Mouse (Mus musculus) heart, adult 18-20 months (tissue): ENCODE measurements at regions not wholly inside any gene's neighbourhood (a gene's known extent, or its start where the extent isn't known, plus 50 kb on each side); places are given as distances from the start of the nearest gene placed in this dataset.
"Not testable (repeated sequence)": the region's sequence is repeated elsewhere in the genome, so short reads cannot be mapped to it uniquely, and the experiment has no call there.

ENCODE experiments used
- DNase-seq, 2 experiments: peaks; one replicate each; pipeline ENCODE4 v3.0.0; 2021 to 2022; ENCODE audit warnings: mixed read lengths in 1 of 2

DNA sequence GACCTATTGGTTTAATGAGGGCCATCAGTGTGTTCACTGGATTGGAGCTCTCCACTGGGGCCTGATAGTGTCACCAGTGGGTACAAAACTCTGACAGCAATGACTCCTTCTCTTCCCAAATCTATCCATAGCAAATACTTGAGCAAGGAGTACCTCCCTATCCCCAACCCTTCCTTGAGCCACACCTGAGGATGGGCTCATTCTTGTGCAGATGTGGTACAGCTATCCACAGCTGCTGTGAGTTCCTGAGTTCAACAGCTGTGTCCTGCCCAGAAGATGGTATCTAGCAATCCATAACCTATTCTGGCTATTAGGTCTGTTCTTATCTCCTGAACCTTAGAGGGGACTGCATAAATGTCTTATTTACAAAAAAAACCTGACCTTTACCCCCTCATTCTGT lies 148.7 kb upstream of the Cwc22 start:
- no peak for DNase-seq

- DNase-seq = no peak
Measured at GRCm38 (mm10) chr2:78064321-78065037, 118.3 kb upstream of the Cwc22 start.

DNA sequence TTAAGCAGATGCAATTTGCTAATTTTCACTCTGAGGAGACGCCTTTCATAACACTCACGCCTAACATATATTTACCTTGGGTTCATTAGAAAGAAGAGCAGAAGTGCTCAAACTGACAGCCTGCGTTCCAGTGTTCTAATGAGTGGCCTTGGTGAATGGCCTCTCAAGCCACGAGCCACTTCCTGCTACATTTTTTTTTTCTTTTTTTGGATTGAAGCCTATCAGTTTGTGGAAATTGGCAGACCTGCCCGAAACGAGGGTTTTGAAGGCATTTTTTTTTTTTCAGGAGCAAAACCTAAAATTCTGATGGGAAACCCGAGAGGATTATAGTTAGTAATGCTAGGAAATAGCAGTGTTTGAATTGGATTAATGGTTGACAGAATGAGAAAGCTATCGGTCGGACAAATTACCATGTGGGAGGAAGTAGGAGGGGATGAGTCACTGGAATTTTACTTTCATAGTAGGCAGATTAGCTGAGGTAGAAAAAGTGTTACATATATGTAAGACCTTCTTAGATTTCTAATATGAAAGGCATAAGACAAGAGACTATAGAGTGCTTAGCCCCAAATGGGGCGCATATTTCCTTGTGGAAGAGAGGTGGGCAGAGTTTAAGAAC lies 113.7 kb upstream of the Cwc22 start:
- DNase-seq = no peak

GRCm38 (mm10) chr2:78058988-78059387 lies 112.8 kb upstream of the Cwc22 start:
- DNase-seq = no peak

DNA sequence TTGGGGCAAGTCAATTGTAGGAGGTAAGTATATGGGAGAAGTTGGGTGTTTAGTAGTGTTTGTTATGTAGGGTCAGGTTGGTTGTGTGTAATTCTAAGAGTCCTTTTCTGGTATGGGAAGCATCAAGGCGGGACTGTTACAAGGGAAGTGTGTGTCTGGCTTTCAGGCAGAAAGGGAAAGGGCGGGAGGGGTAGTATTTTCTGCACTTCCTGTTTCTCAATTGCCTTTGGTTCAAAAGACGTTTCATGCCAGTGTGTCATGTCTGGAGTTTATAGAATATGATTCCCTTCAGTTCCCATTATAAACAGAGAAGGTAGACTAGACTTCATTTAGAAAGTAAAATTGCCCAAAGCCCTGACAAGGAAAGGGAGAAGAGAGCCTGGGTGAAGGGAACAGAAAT lies 107.7 kb upstream of the Cwc22 start:
- no peak for DNase-seq

- DNase-seq = no peak
Measured at GRCm38 (mm10) chr2:78050542-78050941, 104.4 kb upstream of the Cwc22 start.

DNA sequence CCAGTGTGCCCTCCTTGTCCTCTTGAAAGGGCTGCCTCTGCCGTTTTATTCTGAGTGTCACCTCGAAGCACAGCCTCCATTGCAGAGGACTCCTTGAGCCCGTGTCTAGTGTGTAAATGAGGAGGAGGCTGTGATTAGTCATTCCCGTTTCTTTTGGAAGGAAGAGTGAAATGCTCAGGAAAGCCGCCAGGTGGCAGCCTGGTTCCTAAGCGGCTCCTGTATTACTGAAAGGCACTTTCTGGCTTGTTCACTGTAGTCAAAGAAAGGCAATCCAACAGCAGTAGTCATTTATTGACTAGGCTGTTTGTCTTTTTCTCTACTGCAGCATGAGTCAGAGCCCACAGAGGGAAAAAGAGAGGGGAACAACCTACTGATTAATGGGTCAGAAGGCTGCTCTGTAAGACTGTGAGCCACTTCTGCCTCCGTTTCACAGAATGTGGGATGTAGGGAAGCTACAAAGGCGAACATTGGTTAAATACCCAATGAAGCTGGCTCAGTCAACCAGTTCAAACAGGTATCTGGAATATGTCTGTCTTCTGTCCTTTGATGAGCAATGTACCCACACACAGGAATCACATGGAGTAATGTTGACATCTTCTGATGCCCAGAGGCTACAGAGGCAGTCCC lies 103.2 kb upstream of the Cwc22 start:
- peak; percentile 72 to 86 for DNase-seq

DNA sequence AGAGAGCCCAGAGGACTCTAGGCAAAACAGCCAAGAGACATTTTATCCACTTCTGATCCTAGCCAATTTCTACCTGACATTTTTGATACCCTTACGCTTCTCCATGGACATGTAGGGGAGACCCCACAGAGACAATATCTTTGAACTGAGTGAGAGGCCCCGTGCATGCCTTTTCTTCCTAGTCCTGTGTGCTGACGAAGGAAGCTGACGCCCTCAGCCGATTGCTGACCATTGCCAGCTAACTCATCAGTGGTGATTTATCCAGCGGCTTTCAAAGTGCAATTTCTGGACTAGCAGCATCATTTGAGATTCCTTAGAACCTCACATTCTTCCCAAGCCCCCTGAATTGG lies 102.5 kb upstream of the Cwc22 start:
- peak in 1 of 2 experiments; percentile 31 for DNase-seq

- DNase-seq = peak in 1 of 2 experiments; percentile 41
Measured at GRCm38 (mm10) chr2:78048030-78048705, 102.0 kb upstream of the Cwc22 start.

GRCm38 (mm10) chr2:78027319-78027718 lies 81.1 kb upstream of the Cwc22 start:
- DNase-seq = no peak

- no peak for DNase-seq
Measured at GRCm38 (mm10) chr2:78026808-78027207, 80.6 kb upstream of the Cwc22 start.

DNA sequence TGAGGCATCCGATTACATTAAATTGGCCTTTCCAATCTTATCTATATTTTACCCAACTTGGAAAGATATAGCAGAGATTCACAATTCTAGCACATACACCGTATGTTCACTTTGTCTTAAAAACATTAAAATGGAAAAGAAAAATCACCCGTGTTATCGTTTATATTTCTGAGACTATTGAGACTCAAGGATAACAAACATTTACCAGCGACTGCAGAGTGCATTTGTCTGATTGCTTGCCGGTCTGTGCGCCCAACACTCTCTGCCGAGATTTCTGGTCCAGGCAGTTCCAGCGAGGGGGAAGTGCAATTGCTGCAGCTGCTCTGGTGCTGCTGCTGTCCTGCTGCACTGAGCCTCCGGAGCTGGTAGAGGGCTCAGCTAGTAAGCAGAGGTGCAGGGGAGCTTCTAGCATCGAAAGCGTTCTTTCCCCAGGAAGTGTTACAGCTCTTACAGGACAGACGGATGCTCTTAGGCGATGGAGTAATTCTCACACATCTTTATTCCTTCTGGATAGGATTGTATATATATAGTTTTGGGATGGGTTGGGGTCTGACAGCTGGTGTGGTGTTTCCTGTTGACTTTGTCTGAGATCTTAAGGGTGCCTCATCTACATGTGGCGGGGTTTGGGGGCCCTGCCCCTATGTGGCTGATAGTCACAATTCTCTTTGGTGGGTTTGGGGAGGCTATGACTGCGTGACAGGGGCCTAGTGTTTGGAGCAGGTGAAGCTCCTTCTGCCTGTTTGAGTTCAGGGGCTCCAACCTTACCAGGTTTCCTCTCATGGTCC lies 79.7 kb upstream of the Cwc22 start:
- no peak for DNase-seq

- no peak for DNase-seq
Measured at GRCm38 (mm10) chr2:78024981-78025565, 78.9 kb upstream of the Cwc22 start.

- DNase-seq = no peak
Measured at GRCm38 (mm10) chr2:78023916-78024685, 77.9 kb upstream of the Cwc22 start.

GRCm38 (mm10) chr2:78023416-78023815 lies 77.2 kb upstream of the Cwc22 start:
- no peak for DNase-seq

DNA sequence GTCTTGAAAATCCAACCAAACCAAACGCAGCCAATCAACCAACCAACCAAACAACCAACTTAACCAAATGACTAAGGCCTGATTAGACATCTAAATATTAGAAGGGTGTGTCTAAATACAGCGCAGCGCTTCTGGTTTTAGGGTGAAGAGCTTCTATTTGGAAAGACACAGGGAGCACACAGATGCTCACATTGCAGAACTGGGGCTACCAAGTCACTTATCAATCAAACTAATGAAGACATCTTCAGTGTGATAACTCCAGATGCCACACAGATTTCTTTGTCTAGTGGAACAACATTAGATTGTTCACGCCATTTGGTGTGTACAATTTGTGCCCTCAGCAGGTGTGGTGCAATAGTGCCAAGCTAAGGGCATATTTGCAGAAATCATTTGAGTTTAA lies 76.6 kb upstream of the Cwc22 start:
- DNase-seq = no peak

- peak in 1 of 2 experiments; percentile 6 for DNase-seq
Measured at GRCm38 (mm10) chr2:78021905-78022304, 75.7 kb upstream of the Cwc22 start.

DNA sequence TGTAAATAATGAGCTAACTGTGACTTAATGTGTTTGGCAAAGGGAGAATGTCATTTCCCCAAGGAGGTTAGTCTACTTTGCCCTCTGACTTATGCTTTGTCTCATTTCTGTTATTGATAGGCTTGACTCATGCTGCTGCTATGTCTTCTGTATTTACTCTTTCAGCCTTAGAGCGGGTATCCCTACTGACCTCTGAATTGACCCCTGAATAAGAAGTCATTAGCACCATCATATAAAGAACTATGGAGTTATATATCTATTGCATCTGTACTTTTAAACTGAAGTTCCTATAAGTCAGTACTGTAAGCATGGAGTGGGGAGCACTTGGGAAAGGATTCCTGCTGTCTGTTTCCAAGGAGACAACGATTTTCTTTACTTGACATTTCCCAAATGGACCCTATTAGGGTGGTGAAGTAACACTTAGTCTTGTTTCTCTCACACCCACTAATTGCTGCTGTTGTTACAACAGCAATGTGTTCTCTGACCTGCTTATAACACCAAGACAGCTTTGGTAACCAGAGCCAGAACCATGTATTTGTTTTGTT lies 75.3 kb upstream of the Cwc22 start:
- DNase-seq = no peak

DNA sequence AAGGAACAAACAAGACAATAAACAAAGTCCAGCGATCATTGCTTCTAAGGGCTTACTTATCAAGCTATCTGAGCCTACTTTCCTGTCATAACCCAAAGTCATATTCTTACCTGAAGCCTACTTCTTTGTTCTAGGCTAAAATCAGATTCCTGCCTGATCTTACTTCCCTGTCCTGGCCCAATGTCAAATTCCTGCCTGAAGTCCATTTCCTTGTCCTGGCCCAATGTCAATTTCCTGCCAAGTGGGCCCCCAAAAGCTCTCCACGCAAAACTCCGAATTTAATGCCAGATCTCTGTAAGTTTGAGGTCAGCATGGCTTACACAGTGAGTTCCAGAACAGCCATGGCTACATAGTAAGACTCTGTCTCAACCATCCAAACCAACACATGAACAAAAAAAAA lies 74.3 kb upstream of the Cwc22 start:
- no peak for DNase-seq

DNA sequence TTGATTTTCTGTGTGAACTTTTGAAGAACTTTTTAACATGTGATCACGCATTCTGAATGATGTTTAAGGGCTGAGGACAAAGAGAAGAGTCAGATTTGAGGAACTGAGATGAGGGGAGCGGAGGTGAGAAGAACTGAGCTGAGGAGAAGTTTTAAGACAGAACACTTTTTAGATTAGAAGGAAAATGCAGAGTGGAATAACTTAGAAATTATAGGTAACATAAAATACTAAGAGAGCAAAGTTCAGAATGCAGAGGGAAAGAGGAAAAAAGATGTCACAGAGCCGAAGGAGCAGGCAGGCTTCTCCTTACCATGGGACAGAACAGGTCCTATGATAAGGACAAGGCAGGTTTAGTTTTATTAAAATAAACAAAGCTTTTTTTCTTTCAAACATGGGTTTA lies 73.7 kb upstream of the Cwc22 start:
- no peak for DNase-seq

DNA sequence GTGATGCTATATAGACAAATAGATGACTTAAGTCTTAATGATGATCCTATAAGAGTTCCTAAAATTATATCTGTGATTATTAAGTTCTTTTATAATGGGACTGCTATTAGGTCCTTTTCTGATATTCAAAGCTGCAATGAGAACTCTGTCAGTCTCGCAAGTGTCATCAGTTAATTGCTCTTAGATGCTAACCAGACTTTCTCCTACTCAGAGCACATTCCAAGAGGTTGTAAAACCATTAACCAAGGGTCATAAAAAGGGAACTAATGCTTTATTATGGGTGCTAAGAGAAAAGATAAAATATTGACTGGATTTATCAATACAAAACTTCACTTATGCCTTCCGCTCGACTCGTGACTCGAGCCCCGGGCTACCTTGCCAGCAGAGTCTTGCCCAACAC lies 66.3 kb upstream of the Cwc22 start:
- DNase-seq = not testable (repeated sequence)
